Mouse (Mus musculus) cerebellum, adult 2 months (tissue): ENCODE measurements around the gene Cbl.

Experiments
- CTCF ChIP-seq: fragments of 200-500 bp; IDR thresholded peaks from 2 replicates; pipeline ENCODE4 v1.5.1; 2011; ENCODE audit warnings: low read depth, mild to moderate bottlenecking, control low read depth, low read length, moderate library complexity, borderline replicate concordance; ENCODE audit not compliant: insufficient read depth
- POLR2A ChIP-seq: fragments of 200-500 bp; IDR thresholded peaks from 2 replicates; pipeline ENCODE4 v1.6.1; 2011; ENCODE audit warnings: low read length, control low read depth, borderline replicate concordance; ENCODE audit not compliant: insufficient read depth

- TF ChIP-seq CTCF = no peak
- no peak for TF ChIP-seq POLR2A
These were observed 34.6 kb upstream of the Cbl start, which contains the start of gene Nlrx1 for GRCm38 (mm10) chr9:44268432-44268831.
